Mouse (Mus musculus): ENCODE data around the gene Disp1. TPM values are rescaled to one million over a fixed set of nuclear protein-coding genes. Genes with fewer than 3 reads are reported as not detected.
A peak's percentile ranks its signal among the peaks of the same experiment; 100 is the strongest.

The Disp1 gene
- polyA plus RNA-seq, 1 experiment from 2014 or later: 22.1 TPM

DNA sequence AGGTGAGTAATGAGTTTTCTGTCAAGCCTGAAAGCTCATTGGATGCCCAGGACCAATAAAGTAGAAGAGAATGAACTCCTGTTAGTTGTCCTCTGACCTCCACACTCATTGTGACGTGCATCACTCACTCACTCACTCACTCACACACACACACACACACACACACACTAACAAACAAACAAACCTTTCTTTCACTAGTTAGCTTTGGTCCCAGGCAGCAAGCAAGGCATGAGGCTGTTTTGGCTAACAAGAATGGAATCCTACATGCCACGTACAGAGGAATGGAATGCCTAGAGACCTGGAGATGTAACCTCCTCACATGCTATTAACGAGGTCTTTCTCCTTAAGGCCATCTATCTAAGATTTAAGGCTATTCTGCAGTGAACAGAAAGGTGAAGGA is 97.6 kb downstream of the Disp1 start:
- Histone ChIP-seq H3K27me3 (no peaks in the 10 kb centered on the region), H3K36me3 (peaks cover 5% of the 10 kb centered on the region; the same call in 1 of the 2 replicates), H3K27ac (peak overlapping the region; percentile 8; the same call in 1 of the 2 replicates), H3K4me1 (replicated peaks) (peaks cover 85% of the 10 kb centered on the region), H3K9ac (replicated peaks) (no peak overlapping the region), H3K4me2 (no peak overlapping the region), H3K4me3 (replicated peaks) (no peak overlapping the region), H3K9me3 (no peaks in the 10 kb centered on the region)
- no peak for ATAC-seq (ENCODE audit: insufficient number of reproducible peaks, insufficient read depth, low FRiP score, low TSS enrichment, low read depth)
- WGBS: 39% methylated on average over 3 of the region's 3 CpGs

DNA sequence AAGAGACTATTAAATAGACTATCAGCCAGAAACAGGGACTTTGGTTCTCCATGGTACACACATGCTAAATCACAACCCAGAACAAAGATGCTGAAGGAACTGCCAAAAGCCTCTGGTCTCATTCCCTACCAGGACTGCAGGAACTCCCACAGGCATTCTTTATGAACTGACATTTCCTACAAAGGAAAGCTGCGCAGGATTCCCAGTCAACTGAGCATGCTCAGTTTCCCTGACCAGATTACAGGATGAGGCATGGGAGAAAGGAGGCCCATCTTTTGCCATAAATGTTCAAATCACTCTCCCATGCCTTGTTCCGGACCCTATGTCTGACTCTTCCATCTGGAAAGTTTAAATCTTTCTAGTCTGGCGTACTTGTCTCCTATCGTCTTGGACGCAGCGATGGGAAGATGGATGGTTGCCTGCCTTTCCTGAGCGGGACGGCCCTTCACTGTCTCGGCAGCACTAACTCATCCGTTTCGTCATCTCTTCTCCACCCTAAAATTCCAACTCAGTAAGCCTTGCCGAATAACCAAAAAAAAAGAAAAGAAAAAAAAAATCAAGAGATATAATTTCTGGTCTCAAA is 100.9 kb downstream of the Disp1 start:
- H3K4me2 ChIP-seq: 0 out of 2 replicates have a peak overlapping the region, but pooled peaks have one; percentile 2
- no peak overlapping the region for H3K9ac ChIP-seq (replicated peaks)
- H3K36me3 ChIP-seq: peaks cover 5% of the 10 kb centered on the region; the same call in 1 of the 2 replicates
- H3K27me3 ChIP-seq: no peaks in the 10 kb centered on the region
- no peaks in the 10 kb centered on the region for H3K9me3 ChIP-seq
- peaks cover 84% of the 10 kb centered on the region for H3K4me1 ChIP-seq (replicated peaks)
- H3K27ac ChIP-seq: peak overlapping the region; percentile 74
- H3K4me3 ChIP-seq (replicated peaks): no peak overlapping the region
- WGBS: 58% methylated on average over 12 of the region's 12 CpGs
- no peak for ATAC-seq (ENCODE audit: insufficient number of reproducible peaks, insufficient read depth, low FRiP score, low TSS enrichment, low read depth)

DNA sequence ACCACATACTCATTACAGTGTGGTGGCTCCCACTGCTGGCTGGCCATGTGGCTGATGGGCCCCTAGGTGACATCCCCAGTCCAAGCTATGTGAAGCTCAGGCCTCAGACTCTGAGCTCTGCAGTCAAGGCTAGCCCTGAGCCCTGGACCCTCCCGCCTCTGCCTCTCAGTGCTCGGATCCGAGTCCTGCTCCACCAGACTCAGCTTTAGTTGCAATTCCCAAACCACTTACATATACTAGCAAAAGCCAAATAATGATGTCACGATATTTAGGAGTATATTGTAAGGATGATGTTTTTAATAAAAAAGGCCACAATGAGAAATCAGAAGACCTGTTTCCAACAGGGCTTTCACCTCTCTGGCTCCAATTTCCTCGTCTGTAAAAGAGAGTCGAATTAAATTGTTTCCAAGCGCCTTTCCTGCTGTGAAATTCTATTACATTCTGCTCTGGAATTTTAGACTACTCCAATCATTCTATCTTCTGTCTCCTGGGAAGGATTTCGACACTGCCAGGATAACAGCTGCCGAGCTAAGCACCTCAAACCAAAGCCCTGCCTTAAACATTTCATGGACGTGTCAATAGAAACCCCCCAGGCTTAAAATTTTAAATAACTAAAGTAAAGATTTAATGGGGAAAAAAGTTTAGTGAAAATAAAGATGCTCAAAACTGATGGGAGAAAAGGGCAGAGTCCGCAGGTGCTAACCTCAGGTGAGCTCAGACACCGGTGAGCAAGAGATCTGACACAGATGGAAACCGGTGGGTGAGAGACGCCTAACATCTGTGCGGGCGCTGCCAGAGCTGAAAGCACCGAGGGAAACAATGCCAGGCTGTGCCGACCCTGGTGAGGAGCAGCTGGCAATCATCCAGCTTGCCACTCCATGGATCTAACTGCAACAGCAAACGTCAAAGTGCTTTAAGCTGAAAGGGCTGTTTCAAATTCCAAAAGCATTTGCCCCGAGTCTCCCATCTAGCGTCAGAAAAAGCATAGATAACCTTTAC is 103.2 kb downstream of the Disp1 start:
- no peaks in the 10 kb centered on the region for H3K27me3 ChIP-seq
- 41% methylated on average over 21 of the region's 21 CpGs for WGBS
- no peak overlapping the region for H3K9ac ChIP-seq (replicated peaks)
- ATAC-seq (ENCODE audit: insufficient number of reproducible peaks, insufficient read depth, low FRiP score, low TSS enrichment, low read depth): peak; percentile 27; the same call in 1 of the 2 replicates
- no peak overlapping the region for H3K4me3 ChIP-seq (replicated peaks)
- H3K9me3 ChIP-seq: no peaks in the 10 kb centered on the region
- peaks cover 82% of the 10 kb centered on the region for H3K4me1 ChIP-seq (replicated peaks)
- H3K4me2 ChIP-seq: 0 out of 2 replicates have a peak overlapping the region, but pooled peaks have one; percentile 6
- no peaks in the 10 kb centered on the region for H3K36me3 ChIP-seq
- H3K27ac ChIP-seq: peak overlapping the region; percentile 85

DNA sequence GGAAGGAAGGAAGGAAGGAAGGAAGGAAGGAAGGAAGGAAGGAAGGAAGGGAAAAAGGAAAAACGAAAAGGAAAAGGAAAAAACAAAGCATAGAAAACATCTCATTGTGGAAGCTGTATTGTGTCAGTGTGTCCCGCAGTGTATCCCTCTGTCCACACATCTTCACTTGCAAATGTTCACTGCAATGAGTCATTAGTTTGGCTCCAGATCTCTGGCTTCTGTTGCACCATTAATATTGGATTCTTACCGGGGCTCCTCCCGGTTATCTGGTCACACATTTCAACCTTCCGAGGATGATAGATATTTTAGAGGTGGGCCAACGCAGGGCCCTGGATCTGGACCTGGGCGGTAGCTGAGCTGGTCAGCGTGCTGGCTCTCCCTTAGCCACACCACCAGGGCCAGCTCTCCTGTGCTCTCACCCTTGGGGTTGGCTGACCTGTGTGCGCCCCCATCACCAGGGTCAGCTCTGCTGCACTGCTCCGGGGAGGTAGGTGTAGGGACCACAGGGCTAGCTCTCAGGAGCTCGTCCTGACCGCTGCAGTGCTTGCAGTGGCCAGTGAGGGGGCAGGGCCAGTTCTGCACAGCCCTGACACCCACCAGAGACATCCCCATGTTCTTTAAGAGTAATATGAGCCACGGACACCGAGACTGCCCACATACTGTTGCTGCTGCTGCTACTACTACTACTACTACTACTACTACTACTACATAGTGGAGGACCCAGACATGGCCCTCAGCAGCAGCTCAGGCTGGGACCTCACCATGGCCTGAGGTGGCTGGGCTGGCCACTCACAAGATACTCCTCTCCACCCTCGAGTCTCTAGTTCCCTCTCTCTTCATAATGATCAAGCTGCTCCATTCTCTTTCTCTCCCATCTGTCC is 104.1 kb downstream of the Disp1 start:
- Histone ChIP-seq H3K27me3 (no peaks in the 10 kb centered on the region), H3K27ac (peak overlapping the region; percentile 85), H3K9me3 (no peaks in the 10 kb centered on the region), H3K4me2 (no peak overlapping the region), H3K9ac (replicated peaks) (no peak overlapping the region), H3K4me1 (replicated peaks) (peaks cover 89% of the 10 kb centered on the region), H3K36me3 (no peaks in the 10 kb centered on the region), H3K4me3 (replicated peaks) (no peak overlapping the region)
- WGBS: 73% methylated on average over 15 of the region's 15 CpGs
- peak; percentile 61 for ATAC-seq (ENCODE audit: insufficient number of reproducible peaks, insufficient read depth, low FRiP score, low TSS enrichment, low read depth)

DNA sequence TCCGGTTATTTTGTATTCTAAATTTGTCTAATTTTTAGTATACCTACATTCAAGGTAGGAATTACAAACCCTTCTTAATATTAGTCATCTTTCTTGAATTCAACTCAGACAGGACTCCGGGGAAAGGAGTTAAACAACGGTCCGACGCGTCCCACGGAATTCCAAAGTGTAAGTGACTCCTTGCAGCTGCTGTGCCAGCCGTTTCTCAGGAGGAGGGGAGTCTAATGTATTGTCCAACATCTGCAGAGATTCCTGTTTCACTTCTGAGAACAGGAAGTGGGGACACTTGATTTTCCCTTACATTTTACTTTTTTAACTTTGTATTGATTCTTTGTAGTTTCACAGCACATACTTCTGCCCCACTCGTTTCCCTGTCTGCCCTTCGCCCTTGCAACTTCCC is 104.9 kb downstream of the Disp1 start:
- no peak overlapping the region for H3K9ac ChIP-seq (replicated peaks)
- no peaks in the 10 kb centered on the region for H3K36me3 ChIP-seq
- H3K4me2 ChIP-seq: no peak overlapping the region; the same call in 1 of the 2 replicates
- no peaks in the 10 kb centered on the region for H3K9me3 ChIP-seq
- H3K4me1 ChIP-seq (replicated peaks): peaks cover 85% of the 10 kb centered on the region
- no peak for ATAC-seq (ENCODE audit: insufficient number of reproducible peaks, insufficient read depth, low FRiP score, low TSS enrichment, low read depth)
- no peaks in the 10 kb centered on the region for H3K27me3 ChIP-seq
- peak overlapping the region; percentile 62; the same call in 1 of the 2 replicates for H3K27ac ChIP-seq
- 39% methylated on average over 10 of the region's 10 CpGs for WGBS
- no peak overlapping the region for H3K4me3 ChIP-seq (replicated peaks)

DNA sequence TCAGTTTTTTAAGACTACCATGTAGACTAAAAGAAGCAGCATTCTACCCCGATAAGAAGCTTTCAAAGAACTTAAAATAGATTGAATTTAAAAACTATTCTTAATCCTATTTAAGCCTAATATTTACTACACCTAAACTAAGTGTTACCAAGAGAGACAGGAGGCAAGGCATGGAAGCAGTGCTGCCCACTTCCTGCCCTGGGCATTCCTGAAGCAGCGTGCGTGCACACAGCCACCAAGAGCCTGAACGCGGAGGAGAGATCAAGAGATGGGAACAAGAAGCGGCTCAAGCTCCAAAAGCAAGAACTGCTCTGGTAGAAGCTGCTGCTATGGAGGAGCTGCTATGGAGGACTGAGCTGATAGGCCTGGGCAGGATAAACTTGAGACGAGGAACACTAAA is 106.2 kb downstream of the Disp1 start:
- H3K27ac ChIP-seq: no peak overlapping the region
- H3K4me1 ChIP-seq (replicated peaks): peaks cover 73% of the 10 kb centered on the region
- H3K4me2 ChIP-seq: no peak overlapping the region
- H3K9ac ChIP-seq (replicated peaks): no peak overlapping the region
- H3K4me3 ChIP-seq (replicated peaks): no peak overlapping the region
- no peak for ATAC-seq (ENCODE audit: insufficient number of reproducible peaks, insufficient read depth, low FRiP score, low TSS enrichment, low read depth)
- H3K27me3 ChIP-seq: no peaks in the 10 kb centered on the region
- H3K9me3 ChIP-seq: no peaks in the 10 kb centered on the region
- no peaks in the 10 kb centered on the region for H3K36me3 ChIP-seq
- WGBS: 84% methylated on average over 7 of the region's 7 CpGs

DNA sequence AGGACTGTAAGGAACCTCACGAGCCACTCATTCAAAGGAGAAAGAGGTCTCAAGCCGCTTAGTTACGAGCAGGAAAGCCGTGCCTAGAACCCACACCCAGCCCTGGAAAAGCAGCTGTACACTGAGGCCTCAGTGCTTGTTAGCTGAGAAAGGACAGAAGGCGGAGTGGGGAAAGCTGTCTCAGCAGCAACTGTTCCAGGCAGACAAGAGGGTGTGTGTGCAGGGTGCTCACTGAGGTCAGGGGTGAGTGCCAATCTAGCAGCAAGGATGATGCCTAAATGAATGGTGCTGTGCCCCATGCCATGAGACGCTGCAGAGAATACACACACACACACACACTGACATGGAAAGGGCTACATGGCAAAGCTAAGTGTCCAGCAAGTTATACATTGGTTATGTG is 106.8 kb downstream of the Disp1 start:
- Histone ChIP-seq H3K27me3 (no peaks in the 10 kb centered on the region), H3K4me3 (replicated peaks) (no peak overlapping the region), H3K9me3 (no peaks in the 10 kb centered on the region), H3K9ac (replicated peaks) (peak overlapping the region; percentile 8; the same call in 1 of the 2 replicates), H3K4me1 (replicated peaks) (peaks cover 68% of the 10 kb centered on the region), H3K27ac (peak overlapping the region; percentile 53; the same call in 1 of the 2 replicates), H3K36me3 (no peaks in the 10 kb centered on the region), H3K4me2 (no peak overlapping the region)
- no peak for ATAC-seq (ENCODE audit: insufficient number of reproducible peaks, insufficient read depth, low FRiP score, low TSS enrichment, low read depth)
- 67% methylated on average over 6 of the region's 6 CpGs for WGBS

DNA sequence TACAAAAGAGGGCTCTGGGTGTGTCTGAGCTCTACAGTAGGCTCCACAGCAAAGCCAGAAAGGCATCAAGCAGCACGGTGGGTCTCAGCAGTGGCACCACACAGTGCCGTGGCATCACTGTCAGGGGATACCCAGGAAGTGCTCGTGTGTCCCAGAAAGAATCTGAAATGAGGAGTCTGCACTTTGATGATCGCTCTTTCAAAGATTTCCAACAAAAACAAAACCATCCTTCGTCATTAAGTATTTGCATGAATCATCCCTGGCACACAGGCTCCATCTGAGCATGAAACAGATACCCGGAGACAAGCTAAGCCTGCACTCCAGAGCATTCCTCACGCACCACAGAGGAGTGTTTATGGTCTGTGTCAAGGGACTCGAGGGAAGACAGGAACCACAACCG is 107.8 kb downstream of the Disp1 start:
- Histone ChIP-seq H3K9me3 (no peaks in the 10 kb centered on the region), H3K4me2 (no peak overlapping the region), H3K4me1 (replicated peaks) (peaks cover 61% of the 10 kb centered on the region), H3K27me3 (no peaks in the 10 kb centered on the region), H3K9ac (replicated peaks) (no peak overlapping the region), H3K4me3 (replicated peaks) (no peak overlapping the region), H3K27ac (peak overlapping the region; percentile 51; the same call in 1 of the 2 replicates), H3K36me3 (0 out of 2 replicates have a peak, but pooled peaks cover 3% of the 10 kb centered on the region)
- ATAC-seq (ENCODE audit: insufficient number of reproducible peaks, insufficient read depth, low FRiP score, low TSS enrichment, low read depth): no peak
- WGBS: 57% methylated on average over 9 of the region's 9 CpGs

DNA sequence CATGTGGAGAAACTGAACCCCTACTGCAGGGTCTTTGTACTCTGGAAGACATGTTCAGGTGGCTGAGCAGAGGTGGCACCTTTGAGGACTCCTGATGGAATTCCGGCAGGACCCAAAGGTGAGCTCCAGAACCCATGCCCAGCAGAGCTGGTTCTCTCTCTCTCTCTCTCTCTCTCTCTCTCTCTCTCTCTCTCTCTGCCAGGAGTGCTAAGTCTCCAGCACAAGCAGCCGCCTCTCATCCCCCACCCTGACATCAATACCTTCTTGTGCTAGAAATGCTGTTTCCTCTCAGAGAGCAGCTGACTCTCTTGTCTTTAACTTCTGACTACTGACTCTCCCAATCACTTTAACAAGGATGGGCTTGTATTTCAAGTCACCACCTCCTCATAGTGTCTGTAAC is 113.8 kb downstream of the Disp1 start:
- H3K27ac ChIP-seq: peak overlapping the region; percentile 73; the same call in 1 of the 2 replicates
- no peak for ATAC-seq (ENCODE audit: insufficient number of reproducible peaks, insufficient read depth, low FRiP score, low TSS enrichment, low read depth)

DNA sequence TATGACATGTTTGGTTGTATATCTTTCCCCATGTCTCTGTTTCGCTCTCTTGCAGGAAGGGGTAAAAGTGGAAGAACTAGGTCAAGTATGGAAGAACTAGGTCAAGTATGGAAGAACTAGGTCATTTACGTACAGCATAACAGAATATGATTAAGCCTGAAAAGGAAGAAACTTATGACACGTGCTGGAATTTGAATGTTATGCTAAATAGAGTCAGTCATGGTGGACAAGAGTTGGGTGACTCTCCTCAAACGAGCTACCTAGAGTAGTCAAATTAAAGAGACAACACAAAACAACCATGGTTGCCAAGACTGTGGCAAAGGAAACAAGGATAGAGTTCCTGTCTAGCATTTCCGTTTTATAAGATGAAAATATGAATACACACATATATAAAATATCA is 116.6 kb downstream of the Disp1 start:
- Histone ChIP-seq H3K4me3 (replicated peaks) (no peak overlapping the region), H3K4me1 (replicated peaks) (peaks cover 49% of the 10 kb centered on the region), H3K27me3 (no peaks in the 10 kb centered on the region), H3K36me3 (peaks cover 5% of the 10 kb centered on the region; the same call in 1 of the 2 replicates), H3K4me2 (no peak overlapping the region), H3K27ac (no peak overlapping the region), H3K9me3 (no peaks in the 10 kb centered on the region), H3K9ac (replicated peaks) (no peak overlapping the region)
- 88% methylated on average over 5 of the region's 5 CpGs for WGBS
- no peak for ATAC-seq (ENCODE audit: insufficient number of reproducible peaks, insufficient read depth, low FRiP score, low TSS enrichment, low read depth)

More for the DNA sequence above, 113.8 kb downstream of the Disp1 start:
- Histone ChIP-seq H3K36me3 (peaks cover 3% of the 10 kb centered on the region; the same call in 1 of the 2 replicates), H3K9ac (replicated peaks) (no peak overlapping the region), H3K4me3 (replicated peaks) (no peak overlapping the region), H3K4me2 (no peak overlapping the region), H3K4me1 (replicated peaks) (peaks cover 26% of the 10 kb centered on the region), H3K27me3 (no peaks in the 10 kb centered on the region), H3K9me3 (no peaks in the 10 kb centered on the region)
- 73% methylated on average over 2 of the region's 2 CpGs for WGBS

All from limb, embryonic 12.5 days (tissue).